Comparison of ENCODE assay signal across 23 mouse cellular contexts in the genomic region with DNA sequence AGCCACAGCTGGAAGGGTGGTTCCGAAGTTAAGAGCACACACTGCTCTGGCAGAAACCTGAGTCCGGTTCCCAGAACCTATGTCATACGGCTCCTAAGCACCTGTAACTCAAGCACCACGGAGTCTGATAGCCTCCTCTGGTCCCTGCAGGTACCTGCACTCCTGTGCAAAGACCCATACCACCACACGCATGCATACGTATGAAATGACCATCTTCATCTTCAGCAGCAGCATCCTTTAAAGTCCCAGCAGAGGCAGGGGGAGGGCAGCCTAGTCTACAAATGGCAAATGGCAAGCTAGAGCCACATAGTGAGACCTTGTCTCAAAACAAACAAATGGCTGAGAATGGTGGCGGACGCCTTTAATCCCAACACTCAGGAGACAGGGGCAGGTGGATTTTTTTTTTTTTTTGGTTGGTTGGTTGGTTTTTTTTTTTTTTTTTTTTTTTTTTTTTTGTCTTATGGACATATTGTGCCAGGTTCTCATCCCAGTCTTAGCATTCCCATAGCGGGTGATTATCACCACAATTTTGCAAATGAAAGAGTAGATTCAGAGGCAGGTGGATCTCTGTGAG.
"Had no signal": no experiment of that assay in that cellular context is flagged by ENCODE, and none has a peak within 500 bp of the region (broad histone marks: within the 10 kb centered on the region; RNA-seq: fewer than 3 reads in every experiment).

No protein-coding gene starts in this region.

- ATAC-seq: liver, embryonic 12.5 days; midbrain, embryonic 15.5 days had no signal

- H3K4me3 ChIP-seq: kidney, embryonic 15.5 days; layer of hippocampus, adult 2 months; limb, embryonic 10.5 days; limb, embryonic 13.5 days; liver, embryonic 12.5 days; liver, embryonic 15.5 days; megakaryocyte, embryonic 14.5 days; midbrain, embryonic 10.5 days; midbrain, embryonic 15.5 days; neural tube, embryonic 12.5 days; neural tube, embryonic 15.5 days had no signal

- H3K4me1 ChIP-seq: neural tube, embryonic 12.5 days; neural tube, embryonic 15.5 days had no signal

- DNase-seq: kidney, adult 8-10 months; kidney, postnatal 14 days; layer of hippocampus, adult 9-11 months; liver; lung, adult 18-20 months; lung, postnatal 14 days; right cerebral cortex, adult 18-20 months; right cerebral cortex, postnatal 14 days; right cerebral cortex, postnatal 4 days; thymus, postnatal 25 days had no signal

- H3K36me3 ChIP-seq: limb, embryonic 10.5 days; limb, embryonic 13.5 days; midbrain, embryonic 10.5 days; midbrain, embryonic 15.5 days; neural tube, embryonic 12.5 days; neural tube, embryonic 15.5 days had no signal

- H3K9me3 ChIP-seq: kidney, embryonic 15.5 days; limb, embryonic 10.5 days; limb, embryonic 13.5 days; liver, embryonic 12.5 days; liver, embryonic 15.5 days; megakaryocyte, embryonic 14.5 days; midbrain, embryonic 10.5 days; midbrain, embryonic 15.5 days; neural tube, embryonic 12.5 days; neural tube, embryonic 15.5 days had no signal

- H3K27me3 ChIP-seq: kidney, embryonic 15.5 days; limb, embryonic 13.5 days; liver, embryonic 12.5 days; liver, embryonic 15.5 days; megakaryocyte, embryonic 14.5 days; midbrain, embryonic 15.5 days; neural tube, embryonic 12.5 days; neural tube, embryonic 15.5 days had no signal

- H3K27ac ChIP-seq: kidney, embryonic 15.5 days; layer of hippocampus, adult 2 months; limb, embryonic 10.5 days; limb, embryonic 13.5 days; liver, embryonic 15.5 days; macrophage; midbrain, embryonic 10.5 days; midbrain, embryonic 15.5 days; neural tube, embryonic 12.5 days; neural tube, embryonic 15.5 days; stomach, postnatal 0 days had no signal

- H3K4me2 ChIP-seq: kidney, embryonic 15.5 days; limb, embryonic 13.5 days; liver, embryonic 12.5 days; liver, embryonic 15.5 days; midbrain, embryonic 15.5 days; neural tube, embryonic 12.5 days; neural tube, embryonic 15.5 days had no signal

- H3K9ac ChIP-seq: kidney, embryonic 15.5 days; limb, embryonic 13.5 days; liver, embryonic 15.5 days; midbrain, embryonic 15.5 days; neural tube, embryonic 12.5 days; neural tube, embryonic 15.5 days had no signal
